Comparison of ENCODE assay signal across 1 mouse cellular context in genomic region chr9:21265000-21265561, GRCm38 (mm10).
A peak's percentile ranks its signal among the peaks of the same experiment; 100 is the strongest.
TF ChIP-seq lines count a peak whose summit lies in the region.

TSS of gene Atg4d (plus strand) at chr9:21265293.

TF ChIP-seq in CH12.LX, 34 proteins besides CTCF, POLR2A, EP300 and RAD21 (continued from another document):
- no peak for TF ChIP-seq GABPA (IDR thresholded peaks at IDR 0.05; ENCODE audit: insufficient replicate concordance, low read depth, low read length)
- peak; percentile 94 for TF ChIP-seq TCF12 (IDR thresholded peaks at IDR 0.05; ENCODE audit: low read depth, low read length)
- TF ChIP-seq ZNF384 (IDR thresholded peaks at IDR 0.05; ENCODE audit: low read depth, low read length), result no peak
- TF ChIP-seq ZKSCAN1 (IDR thresholded peaks at IDR 0.05; ENCODE audit: borderline replicate concordance, low read depth, low read length), result no peak
- TF ChIP-seq ETS1 (conservative IDR thresholded peaks at IDR 0.05; ENCODE audit: low read depth, low read length), result no peak; the same call in 1 of the 2 replicates
- TF ChIP-seq KAT2A (IDR thresholded peaks at IDR 0.05; ENCODE audit: insufficient replicate concordance, low read length), result 0 out of 2 replicates have a peak, but pooled peaks have one; percentile 66
- TF ChIP-seq ZC3H11A (IDR thresholded peaks at IDR 0.05; ENCODE audit: low read depth, low read length), result no peak
- TF ChIP-seq JUND (conservative IDR thresholded peaks at IDR 0.05; ENCODE audit: low read depth, low read length), result no peak
- TF ChIP-seq USF1 (IDR thresholded peaks at IDR 0.05; ENCODE audit: low read depth, low read length), result no peak
- no peak; the same call in 1 of the 2 replicates for TF ChIP-seq MXI1 (IDR thresholded peaks at IDR 0.05; ENCODE audit: low read depth, low read length)
- TF ChIP-seq BHLHE40 (IDR thresholded peaks at IDR 0.05; ENCODE audit: low read depth, low read length), result no peak
